Comparison of ENCODE assay signal across 8 mouse cellular contexts in the genomic region with DNA sequence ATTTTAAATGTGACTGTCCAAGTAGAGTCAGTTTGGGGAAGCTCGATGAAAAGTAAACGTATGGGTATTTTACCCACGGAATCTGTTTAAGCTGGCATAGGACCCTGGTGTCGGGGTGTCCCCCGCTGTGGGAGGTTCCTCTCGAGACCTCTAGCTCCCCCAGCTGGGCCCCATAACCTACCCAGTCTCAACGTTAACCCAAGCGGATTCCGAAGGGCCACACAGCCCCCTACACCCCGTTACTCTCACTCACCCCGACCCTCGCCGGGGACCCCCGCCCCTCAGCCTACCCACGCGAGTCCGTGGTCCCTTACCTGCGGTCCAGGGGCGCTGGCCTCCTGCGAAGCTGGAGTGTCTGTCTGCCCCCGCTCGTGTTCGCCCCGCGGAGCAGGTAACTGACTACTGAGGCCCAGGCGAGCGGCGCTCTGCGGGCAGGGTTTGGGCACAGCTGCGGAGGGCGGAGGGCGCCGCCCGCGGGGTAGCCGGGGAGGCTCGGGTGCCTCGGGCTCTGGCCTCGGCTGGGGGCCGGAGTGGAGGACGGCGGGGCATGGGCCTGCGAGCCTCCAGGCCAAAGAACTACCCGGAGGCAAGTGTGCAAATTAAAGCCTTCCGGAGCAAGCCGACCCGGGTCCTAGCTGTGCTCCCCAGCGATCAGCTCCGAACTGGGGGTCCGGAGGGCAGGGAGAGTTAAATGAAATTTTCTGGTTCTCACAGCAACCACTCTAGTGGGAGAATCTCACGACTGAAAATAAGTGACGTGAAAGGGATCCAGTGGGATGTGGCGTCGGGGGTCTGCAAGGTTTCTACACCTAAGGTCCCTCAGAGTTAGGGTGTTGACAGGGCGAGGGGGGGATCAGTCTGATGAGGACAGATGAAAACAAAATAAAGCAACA.
DNase-seq lines count a peak whose midpoint lies in the region; ATAC-seq and TF ChIP-seq lines count a peak whose summit lies in the region.

No protein-coding gene starts in this region.

- peak overlapping the region; percentile 99 for H3K4me2 ChIP-seq in hindbrain, embryonic 16.5 days (ENCODE audit: low read length)

- no peaks in the 10 kb centered on the region for H3K36me3 ChIP-seq in ES-E14 (ENCODE audit: control insufficient read depth, insufficient read depth, low read length, poor library complexity, severe bottlenecking)
- no peaks in the 10 kb centered on the region for H3K36me3 ChIP-seq in hindbrain, embryonic 16.5 days (ENCODE audit: control insufficient read depth, insufficient read depth, low read length)
- H3K36me3 ChIP-seq in midbrain, embryonic 10.5 days = no peaks in the 10 kb centered on the region

- peaks cover 21% of the 10 kb centered on the region for H3K27me3 ChIP-seq in hindbrain, embryonic 16.5 days (replicated peaks; ENCODE audit: control insufficient read depth, insufficient read depth, low read length)
- peaks cover 54% of the 10 kb centered on the region for H3K27me3 ChIP-seq in midbrain, embryonic 10.5 days (ENCODE audit: low read depth, poor library complexity, severe bottlenecking)

- 7% methylated on average over 53 of the region's 55 CpGs for WGBS in hindbrain, embryonic 16.5 days
- 6% methylated on average over 55 of the region's 55 CpGs for WGBS in midbrain, embryonic 10.5 days

- H3K4me1 ChIP-seq in ES-E14 (ENCODE audit: control insufficient read depth in 2 of 2, insufficient read depth in 2 of 2, low read length in 2 of 2, poor library complexity in 1 of 2) = peaks cover 0 to 2% of the 10 kb centered on the region in 2 experiments; a peak in 1 of 4 replicates
- H3K4me1 ChIP-seq in hindbrain, embryonic 16.5 days (ENCODE audit: control insufficient read depth, insufficient read depth, low read depth, low read length) = peaks cover 20% of the 10 kb centered on the region
- peaks cover 28% of the 10 kb centered on the region for H3K4me1 ChIP-seq in midbrain, embryonic 10.5 days

- 0 out of 2 replicates have a peak, but pooled peaks have one; percentile 20 for ATAC-seq in hindbrain, embryonic 16.5 days
- no peak for ATAC-seq in activated CD4-positive, CD25-positive, alpha-beta regulatory T cell, adult 4 months

- in situ Hi-C loops in ES-E14 (cut with MboI; ENCODE audit: low sequenced_read_pairs in 2 of 2, unreplicated experiment in 2 of 2) = no loop called here

- no peaks in the 10 kb centered on the region for H3K9me3 ChIP-seq in ES-E14 (ENCODE audit: control insufficient read depth, insufficient read depth, low read depth, low read length)
- H3K9me3 ChIP-seq in hindbrain, embryonic 16.5 days (ENCODE audit: control insufficient read depth, low read length) = no peaks in the 10 kb centered on the region
- H3K9me3 ChIP-seq in midbrain, embryonic 10.5 days (replicated peaks) = peaks cover 13% of the 10 kb centered on the region; the same call in 1 of the 2 replicates

- H3K27ac ChIP-seq in ES-E14 (ENCODE audit: insufficient read depth, low read depth, low read length, poor library complexity, severe bottlenecking) = no peak overlapping the region
- H3K27ac ChIP-seq in hindbrain, embryonic 16.5 days (ENCODE audit: low read depth, low read length) = no peak overlapping the region
- no peak overlapping the region; the same call in 1 of the 2 replicates for H3K27ac ChIP-seq in midbrain, embryonic 10.5 days (replicated peaks)

- peak overlapping the region; percentile 42 to 66 for H3K4me3 ChIP-seq in ES-E14 (ENCODE audit: insufficient read depth in 1 of 2, low read depth in 1 of 2, low read length in 2 of 2, poor library complexity in 1 of 2, severe bottlenecking in 1 of 2)
- H3K4me3 ChIP-seq in hindbrain, embryonic 16.5 days (ENCODE audit: low read length) = peak overlapping the region; percentile 64
- peak overlapping the region; percentile 68 for H3K4me3 ChIP-seq in midbrain, embryonic 10.5 days

- peak; percentile 13 for DNase-seq in cerebellum, postnatal 10 days
- no peak for DNase-seq in cerebellum, adult 11 months
- DNase-seq in ES-E14 (ENCODE audit: low read depth, low spot score) = no peak
- peak; percentile 37 for DNase-seq in midbrain, embryonic 10.5 days (ENCODE audit: low spot score)
- no peak for DNase-seq in gastrocnemius, postnatal 4 days (ENCODE audit: low spot score in 2 of 2)
- DNase-seq in T-cell, adult 2 months (ENCODE audit: low spot score) = no peak

- no peak overlapping the region; the same call in 1 of the 2 replicates for H3K9ac ChIP-seq in ES-E14 (ENCODE audit: insufficient read depth, low read depth, low read length, poor library complexity, severe bottlenecking)
- peak overlapping the region; percentile 24 for H3K9ac ChIP-seq in hindbrain, embryonic 16.5 days (ENCODE audit: low read depth, low read length)

TF ChIP-seq in ES-E14, 5 proteins besides CTCF, POLR2A, EP300 and RAD21:
- TF ChIP-seq ZNF384 (IDR thresholded peaks at IDR 0.05; ENCODE audit: low read depth, low read length) = no peak
TF ChIP-seq in ES-E14: peak in this region for 0.

Comparison
In these comparisons a context has a peak if more than half of its experiments do, and no peak if none do; other contexts are left out.
1. DNase-seq: peak in cerebellum, postnatal 10 days (2 of 2) and midbrain, embryonic 10.5 days (single experiment); none in cerebellum, adult 11 months (single experiment), ES-E14 (single experiment), gastrocnemius, postnatal 4 days (0 of 2) and T-cell, adult 2 months (single experiment).
2. Peak in every context shown above with its lines, with median percentiles within 50 percentile points of each other: H3K4me3 ChIP-seq.